Mouse (Mus musculus) naive thymus-derived CD4-positive, alpha-beta T cell, adult 2 months (primary cell): Measurements from ENCODE around the gene Znhit2.

Experiments
- DNase-seq: peaks from one replicate; pipeline ENCODE4 v3.0.0-alpha.2; 2011; ENCODE audit warnings: low read depth

The Znhit2 gene

GRCm38 (mm10) chr19:6061021-6061533 is at the start of gene Znhit2:
Gene Znhit2, plus strand, starts transcription at chr19:6061192.
- peak; percentile 96 for DNase-seq

GRCm38 (mm10) chr19:6013691-6014090 is 47.3 kb upstream of the Znhit2 start:
- DNase-seq = no peak

GRCm38 (mm10) chr19:6014991-6015510 is 45.9 kb upstream of the Znhit2 start:
- no peak for DNase-seq

- peak; percentile 82 for DNase-seq
Observed at GRCm38 (mm10) chr19:6015511-6016315, 45.3 kb upstream of the Znhit2 start, which contains the start of gene Capn1. Gene Capn1, minus strand, starts transcription at chr19:6015897.

- DNase-seq = peak; percentile 31
Observed at GRCm38 (mm10) chr19:6016532-6016931, 44.5 kb upstream of the Znhit2 start.

GRCm38 (mm10) chr19:6018142-6019089 is 42.6 kb upstream of the Znhit2 start:
- peak; percentile 96 for DNase-seq

- DNase-seq = no peak
Observed at GRCm38 (mm10) chr19:6020276-6020675, 40.7 kb upstream of the Znhit2 start.

GRCm38 (mm10) chr19:6023059-6023458 is 37.9 kb upstream of the Znhit2 start:
- no peak for DNase-seq

GRCm38 (mm10) chr19:6023930-6024329 is 37.1 kb upstream of the Znhit2 start:
- no peak for DNase-seq

- DNase-seq = no peak
Observed at GRCm38 (mm10) chr19:6028991-6029390, 32.0 kb upstream of the Znhit2 start.

GRCm38 (mm10) chr19:6029426-6029825 is 31.6 kb upstream of the Znhit2 start:
- no peak for DNase-seq

- no peak for DNase-seq
Observed at GRCm38 (mm10) chr19:6030520-6031280, 30.3 kb upstream of the Znhit2 start.

GRCm38 (mm10) chr19:6035966-6036585 is 24.9 kb upstream of the Znhit2 start:
- no peak for DNase-seq

- no peak for DNase-seq
Observed at GRCm38 (mm10) chr19:6037695-6038094, 23.3 kb upstream of the Znhit2 start.

- no peak for DNase-seq
Observed at GRCm38 (mm10) chr19:6038326-6038725, 22.7 kb upstream of the Znhit2 start.

- DNase-seq = no peak
Observed at GRCm38 (mm10) chr19:6040002-6040401, 21.0 kb upstream of the Znhit2 start.

- DNase-seq = no peak
Observed at GRCm38 (mm10) chr19:6042293-6042692, 18.7 kb upstream of the Znhit2 start.

- peak; percentile 63 for DNase-seq
Observed at GRCm38 (mm10) chr19:6044102-6044501, 16.9 kb upstream of the Znhit2 start.

- DNase-seq = no peak
Observed at GRCm38 (mm10) chr19:6045366-6046293, 15.4 kb upstream of the Znhit2 start.
